Mouse (Mus musculus) kidney, adult 2 months (tissue): ENCODE measurements around the gene Atg9a.

ENCODE experiments used
- CTCF ChIP-seq: fragments of 200-500 bp; conservative IDR thresholded peaks from 2 replicates; pipeline ENCODE4 v1.5.1; 2011; ENCODE audit warnings: low read depth, mild to moderate bottlenecking, control low read depth, low read length, moderate library complexity, mixed read lengths; ENCODE audit not compliant: insufficient read depth, insufficient read length
- POLR2A ChIP-seq: fragments of 200-500 bp; IDR thresholded peaks from one replicate; pipeline ENCODE4 v1.6.1; 2011; ENCODE audit warnings: low read depth, low read length, control low read depth

DNA sequence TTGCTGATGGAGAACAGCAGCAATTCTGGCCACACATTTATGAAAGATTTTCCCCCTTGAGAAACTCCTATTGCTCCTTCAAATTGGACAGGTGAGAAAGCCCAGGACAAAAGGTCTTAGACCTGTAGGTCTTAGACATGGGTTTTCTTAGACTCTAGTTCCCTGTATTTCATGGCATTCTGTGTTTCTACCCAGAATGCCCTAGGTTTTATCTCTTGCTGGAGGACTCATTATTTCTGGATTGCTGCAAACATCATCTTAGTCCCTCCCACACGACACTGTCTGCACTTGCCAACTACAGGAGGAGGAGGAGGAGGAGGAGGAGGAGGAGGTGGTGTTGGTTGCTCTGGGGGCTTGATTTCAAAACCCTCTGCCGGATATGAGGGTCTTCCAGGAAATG is 34.1 kb upstream of the Atg9a start:
- TF ChIP-seq CTCF (no peak), POLR2A (no peak)
